Mouse (Mus musculus): ENCODE data around the gene Emcn. TPM values are rescaled to one million over a fixed set of nuclear protein-coding genes. Genes with fewer than 3 reads are reported as not detected.
A peak's percentile ranks its signal among the peaks of the same experiment; 100 is the strongest.

Emcn gene
- polyA plus RNA-seq, 1 experiment from 2014 or later: 18.7 TPM

- no peak overlapping the region for H3K4me3 ChIP-seq (replicated peaks; ENCODE audit: low read length)
- no peaks in the 10 kb centered on the region for H3K27me3 ChIP-seq (ENCODE audit: control insufficient read depth, insufficient read depth, low read length)
- no peaks in the 10 kb centered on the region for H3K9me3 ChIP-seq (ENCODE audit: control insufficient read depth, low read length)
- WGBS: 52% methylated on average over 4 of the region's 4 CpGs
- DNase-seq (ENCODE audit: low spot score) (no peak), ATAC-seq (ENCODE audit: low FRiP score) (no peak)
- no peaks in the 10 kb centered on the region; the same call in 1 of the 2 replicates for H3K4me1 ChIP-seq (replicated peaks; ENCODE audit: control insufficient read depth, insufficient read depth, low read length)
- H3K4me2 ChIP-seq (replicated peaks): no peak overlapping the region
- peak overlapping the region; percentile 38; the same call in 1 of the 2 replicates for H3K27ac ChIP-seq
- no peak overlapping the region for H3K9ac ChIP-seq
- H3K36me3 ChIP-seq (replicated peaks; ENCODE audit: control insufficient read depth, insufficient read depth): no peaks in the 10 kb centered on the region
These were observed 125.1 kb downstream of the Emcn start for GRCm38 (mm10) chr3:137465953-137466352.

GRCm38 (mm10) chr3:137466766-137467165 is 125.9 kb downstream of the Emcn start:
- H3K27me3 ChIP-seq (ENCODE audit: control insufficient read depth, insufficient read depth, low read length): no peaks in the 10 kb centered on the region
- WGBS: 95% methylated on average over 4 of the region's 4 CpGs
- ATAC-seq (ENCODE audit: low FRiP score) (no peak), DNase-seq (ENCODE audit: low spot score) (no peak)
- H3K9me3 ChIP-seq (ENCODE audit: control insufficient read depth, low read length): no peaks in the 10 kb centered on the region
- H3K9ac ChIP-seq: no peak overlapping the region
- no peaks in the 10 kb centered on the region; the same call in 1 of the 2 replicates for H3K4me1 ChIP-seq (replicated peaks; ENCODE audit: control insufficient read depth, insufficient read depth, low read length)
- H3K27ac ChIP-seq: no peak overlapping the region
- no peaks in the 10 kb centered on the region for H3K36me3 ChIP-seq (replicated peaks; ENCODE audit: control insufficient read depth, insufficient read depth)
- no peak overlapping the region for H3K4me3 ChIP-seq (replicated peaks; ENCODE audit: low read length)
- no peak overlapping the region for H3K4me2 ChIP-seq (replicated peaks)

- Histone ChIP-seq H3K27ac (no peak overlapping the region), H3K36me3 (replicated peaks; ENCODE audit: control insufficient read depth, insufficient read depth) (no peaks in the 10 kb centered on the region), H3K27me3 (ENCODE audit: control insufficient read depth, insufficient read depth, low read length) (no peaks in the 10 kb centered on the region), H3K9ac (no peak overlapping the region), H3K9me3 (ENCODE audit: control insufficient read depth, low read length) (no peaks in the 10 kb centered on the region), H3K4me2 (replicated peaks) (no peak overlapping the region), H3K4me1 (replicated peaks; ENCODE audit: control insufficient read depth, insufficient read depth, low read length) (no peaks in the 10 kb centered on the region; the same call in 1 of the 2 replicates), H3K4me3 (replicated peaks; ENCODE audit: low read length) (no peak overlapping the region)
- WGBS: 92% methylated on average over 1 of the region's 1 CpGs
- DNase-seq (ENCODE audit: low spot score) (no peak), ATAC-seq (ENCODE audit: low FRiP score) (no peak)
These were observed 126.5 kb downstream of the Emcn start for GRCm38 (mm10) chr3:137467386-137467785.

GRCm38 (mm10) chr3:137472145-137472544 is 131.3 kb downstream of the Emcn start:
- Histone ChIP-seq H3K4me3 (replicated peaks; ENCODE audit: low read length) (no peak overlapping the region), H3K27ac (no peak overlapping the region), H3K4me2 (replicated peaks) (no peak overlapping the region), H3K4me1 (replicated peaks; ENCODE audit: control insufficient read depth, insufficient read depth, low read length) (no peaks in the 10 kb centered on the region), H3K27me3 (ENCODE audit: control insufficient read depth, insufficient read depth, low read length) (no peaks in the 10 kb centered on the region), H3K9me3 (ENCODE audit: control insufficient read depth, low read length) (no peaks in the 10 kb centered on the region), H3K9ac (no peak overlapping the region), H3K36me3 (replicated peaks; ENCODE audit: control insufficient read depth, insufficient read depth) (no peaks in the 10 kb centered on the region)
- DNase-seq (ENCODE audit: low spot score) (no peak), ATAC-seq (ENCODE audit: low FRiP score) (no peak)
- 85% methylated on average over 1 of the region's 1 CpGs for WGBS

GRCm38 (mm10) chr3:137479761-137480339 is 139.0 kb downstream of the Emcn start:
- Histone ChIP-seq H3K36me3 (replicated peaks; ENCODE audit: control insufficient read depth, insufficient read depth) (no peaks in the 10 kb centered on the region), H3K9me3 (ENCODE audit: control insufficient read depth, low read length) (no peaks in the 10 kb centered on the region), H3K9ac (no peak overlapping the region), H3K27me3 (ENCODE audit: control insufficient read depth, insufficient read depth, low read length) (no peaks in the 10 kb centered on the region), H3K4me1 (replicated peaks; ENCODE audit: control insufficient read depth, insufficient read depth, low read length) (no peaks in the 10 kb centered on the region), H3K4me2 (replicated peaks) (no peak overlapping the region), H3K4me3 (replicated peaks; ENCODE audit: low read length) (no peak overlapping the region), H3K27ac (no peak overlapping the region)
- DNase-seq (ENCODE audit: low spot score) (no peak), ATAC-seq (ENCODE audit: low FRiP score) (no peak)
- 51% methylated on average over 7 of the region's 7 CpGs for WGBS

- Histone ChIP-seq H3K4me2 (replicated peaks) (no peak overlapping the region), H3K4me1 (replicated peaks; ENCODE audit: control insufficient read depth, insufficient read depth, low read length) (no peaks in the 10 kb centered on the region), H3K36me3 (replicated peaks; ENCODE audit: control insufficient read depth, insufficient read depth) (no peaks in the 10 kb centered on the region), H3K27me3 (ENCODE audit: control insufficient read depth, insufficient read depth, low read length) (no peaks in the 10 kb centered on the region), H3K9ac (no peak overlapping the region), H3K9me3 (ENCODE audit: control insufficient read depth, low read length) (no peaks in the 10 kb centered on the region), H3K4me3 (replicated peaks; ENCODE audit: low read length) (no peak overlapping the region), H3K27ac (no peak overlapping the region)
- DNase-seq (ENCODE audit: low spot score): no peak
- no peak for ATAC-seq (ENCODE audit: low FRiP score)
These were observed 140.3 kb downstream of the Emcn start for GRCm38 (mm10) chr3:137481157-137481556.

Measured in hindbrain, embryonic 14.5 days (tissue).